Mouse (Mus musculus) limb, embryonic 14.5 days (tissue): ENCODE results near the gene Cabp2. TPM values are rescaled to one million over a fixed set of nuclear protein-coding genes. Genes with fewer than 3 reads are reported as not detected.

ENCODE experiments used
- ATAC-seq: fragments of 200-750 bp; cut with Nextera tagmentation; 2 replicates; pipeline ENCODE4 v1.8.0; 2017; ENCODE audit warnings: low read depth, moderate number of reproducible peaks, moderate TSS enrichment; ENCODE audit not compliant: low FRiP score
- DNase-seq: peaks from one replicate; pipeline ENCODE4 v3.0.0-alpha.2; 2015; ENCODE audit warnings: low spot score
- H3K27ac ChIP-seq: fragments of 300-500 bp; sonication (generic); replicated peaks from 2 replicates; pipeline ENCODE4 v1.5.1; 2014; ENCODE audit warnings: low read depth, mild to moderate bottlenecking, low read length, moderate library complexity, mixed read lengths
- H3K27me3 ChIP-seq: fragments of 300-500 bp; sonication (generic); 2 replicates; pipeline ENCODE4 v1.6.1; 2014; ENCODE audit warnings: low read length, mixed read lengths; ENCODE audit not compliant: control insufficient read depth, insufficient read depth
- H3K36me3 ChIP-seq: fragments of 300-500 bp; sonication (generic); 2 replicates; pipeline ENCODE4 v1.6.1; 2014; ENCODE audit warnings: mild to moderate bottlenecking, low read length, moderate library complexity, mixed read lengths; ENCODE audit not compliant: control insufficient read depth, insufficient read depth
- H3K4me1 ChIP-seq: fragments of 300-500 bp; sonication (generic); 2 replicates; pipeline ENCODE4 v1.6.1; 2014; ENCODE audit warnings: antibody characterized with exemption, low read length, mixed read lengths; ENCODE audit not compliant: control insufficient read depth, insufficient read depth
- H3K4me2 ChIP-seq: fragments of 300-500 bp; sonication (generic); replicated peaks from 2 replicates; pipeline ENCODE4 v1.6.1; 2014; ENCODE audit warnings: low read depth, mild to moderate bottlenecking, low read length, moderate library complexity; ENCODE audit not compliant: severe bottlenecking
- H3K4me3 ChIP-seq: fragments of 300-500 bp; sonication (generic); replicated peaks from 2 replicates; pipeline ENCODE4 v1.5.1; 2014; ENCODE audit warnings: low read length
- H3K9ac ChIP-seq: fragments of 300-500 bp; sonication (generic); 2 replicates; pipeline ENCODE4 v1.6.1; 2014; ENCODE audit warnings: mild to moderate bottlenecking, low read depth, low read length, moderate library complexity; ENCODE audit not compliant: severe bottlenecking
- H3K9me3 ChIP-seq: fragments of 300-500 bp; sonication (generic); 2 replicates; pipeline ENCODE4 v1.6.1; 2016; ENCODE audit warnings: low read length; ENCODE audit not compliant: control insufficient read depth
- POLR2A ChIP-seq: fragments of 200-500 bp; IDR thresholded peaks from 2 replicates; pipeline ENCODE4 v1.8.0; 2012; ENCODE audit warnings: inconsistent platforms, mild to moderate bottlenecking, moderate library complexity, borderline replicate concordance; ENCODE audit not compliant: insufficient read depth, insufficient read length; ENCODE audit errors: extremely low read depth
- WGBS: fragments of 180-500 bp; shearing (Covaris S2); extraction: QIAGEN DNeasy Blood & Tissue Kit; methylation state at CpG from one replicate; pipeline ENCODE4 v1.1.7; 2014; 5-methylcytosine and 5-hydroxymethylcytosine counted together
- polyA plus RNA-seq, 2 experiments: library from polyadenylated mRNA; depleted of rRNA in 1 of 2; stranded (reverse) in 1 of 2; unstranded in 1 of 2; fragments of >200 nt; fragmentation: Nextera tagmentation in 1 of 2; extraction: Ambion mirVana in 1 of 2; gene quantifications; 2 replicates each; pipeline versions ENCODE4 v1.2.1 to v1.2.3; 2012 to 2014

The Cabp2 gene
- polyA plus RNA-seq, 2 experiments = not detected

DNA sequence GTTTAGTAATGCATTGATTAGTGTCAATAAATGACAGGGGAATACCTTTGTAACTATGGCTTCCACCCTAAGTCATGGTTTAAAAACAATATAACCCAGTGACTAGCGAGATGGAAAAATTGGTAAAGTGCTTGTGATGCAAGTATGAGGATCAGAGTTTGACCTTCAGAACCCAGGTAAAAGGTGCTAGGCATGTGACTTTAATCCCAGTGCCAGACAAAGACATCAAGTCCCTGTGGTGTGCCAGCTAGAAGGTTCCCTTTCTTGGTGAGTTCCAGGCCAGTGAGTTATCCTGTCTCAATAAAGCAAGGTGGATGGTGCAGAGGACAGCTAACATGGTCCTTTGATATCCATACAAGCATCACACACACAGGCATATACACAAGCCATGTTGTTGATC lies 5.8 kb upstream of the Cabp2 start:
- H3K4me1 ChIP-seq = no peaks in the 10 kb centered on the region
- WGBS = 93% methylated on average over 1 of the region's 1 CpGs

DNA sequence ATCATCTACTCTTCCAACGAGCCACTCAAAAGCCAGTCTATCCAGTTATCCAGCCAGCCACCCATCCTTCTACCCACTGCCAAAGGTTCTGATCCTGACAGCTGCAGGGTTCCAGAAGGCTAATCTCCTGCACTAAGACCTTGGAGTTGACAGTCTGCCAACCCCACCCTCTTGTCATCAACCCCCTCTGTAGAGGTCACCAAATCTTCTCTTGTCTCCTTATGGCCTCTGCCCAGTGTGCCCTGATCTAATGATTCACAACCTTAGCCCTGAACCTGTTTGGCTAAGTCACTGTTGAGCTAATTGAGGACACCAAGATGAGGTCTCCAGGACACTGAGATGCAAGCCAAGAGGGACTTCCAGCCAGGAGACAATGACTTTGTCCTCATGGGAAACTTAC lies 1.8 kb upstream of the Cabp2 start:
- no peak for TF ChIP-seq POLR2A
- H3K9ac ChIP-seq = no peak overlapping the region
- no peak for ATAC-seq

More for the DNA sequence above, 5.8 kb upstream of the Cabp2 start:
- H3K36me3 ChIP-seq = no peaks in the 10 kb centered on the region
- H3K9me3 ChIP-seq = no peaks in the 10 kb centered on the region
- no peaks in the 10 kb centered on the region for H3K27me3 ChIP-seq
- no peak for DNase-seq
- H3K4me3 ChIP-seq = no peak overlapping the region
- H3K4me2 ChIP-seq = no peak overlapping the region
- no peak overlapping the region for H3K9ac ChIP-seq
- no peak for TF ChIP-seq POLR2A
- H3K27ac ChIP-seq = no peak overlapping the region
- no peak for ATAC-seq

DNA sequence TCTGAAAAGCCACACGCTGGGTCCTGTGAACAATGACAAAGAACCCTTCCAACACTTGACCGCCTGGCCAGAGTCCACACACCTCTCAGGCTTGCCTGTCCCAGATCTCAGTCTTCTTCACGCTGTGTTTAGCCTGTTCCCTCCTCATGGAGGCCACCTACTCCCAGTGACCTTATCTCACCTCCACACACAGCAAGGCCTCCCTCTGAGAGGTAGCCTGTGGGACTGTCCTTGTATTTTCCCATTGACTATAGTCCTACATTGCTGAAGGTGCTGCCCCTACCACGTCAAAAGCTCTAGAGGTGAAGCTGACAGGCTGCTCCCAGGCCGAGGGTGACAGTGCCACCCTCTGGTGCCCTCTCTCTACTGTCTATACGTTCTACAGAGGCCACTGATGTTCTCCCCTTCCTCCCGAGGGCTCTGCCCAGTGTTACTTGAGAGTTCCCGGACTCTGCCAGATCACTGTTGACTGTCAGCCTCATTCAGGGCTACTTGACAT lies 818 bp upstream of the Cabp2 start:
- no peak for TF ChIP-seq POLR2A
- no peak overlapping the region for H3K4me3 ChIP-seq
- no peaks in the 10 kb centered on the region for H3K4me1 ChIP-seq
- ATAC-seq (no peak), DNase-seq (no peak)
- no peaks in the 10 kb centered on the region for H3K9me3 ChIP-seq
- no peak overlapping the region for H3K9ac ChIP-seq
- no peaks in the 10 kb centered on the region for H3K27me3 ChIP-seq
- no peaks in the 10 kb centered on the region for H3K36me3 ChIP-seq
- 62% methylated on average over 8 of the region's 8 CpGs for whole genome bisulfite sequencing
- H3K27ac ChIP-seq = no peak overlapping the region
- H3K4me2 ChIP-seq = no peak overlapping the region

More for the DNA sequence above, 1.8 kb upstream of the Cabp2 start:
- no peak for DNase-seq
- Histone ChIP-seq H3K27me3 (no peaks in the 10 kb centered on the region), H3K27ac (no peak overlapping the region), H3K36me3 (no peaks in the 10 kb centered on the region), H3K9me3 (no peaks in the 10 kb centered on the region), H3K4me2 (no peak overlapping the region), H3K4me1 (no peaks in the 10 kb centered on the region), H3K4me3 (no peak overlapping the region)
- 79% methylated on average over 1 of the region's 1 CpGs for WGBS

DNA sequence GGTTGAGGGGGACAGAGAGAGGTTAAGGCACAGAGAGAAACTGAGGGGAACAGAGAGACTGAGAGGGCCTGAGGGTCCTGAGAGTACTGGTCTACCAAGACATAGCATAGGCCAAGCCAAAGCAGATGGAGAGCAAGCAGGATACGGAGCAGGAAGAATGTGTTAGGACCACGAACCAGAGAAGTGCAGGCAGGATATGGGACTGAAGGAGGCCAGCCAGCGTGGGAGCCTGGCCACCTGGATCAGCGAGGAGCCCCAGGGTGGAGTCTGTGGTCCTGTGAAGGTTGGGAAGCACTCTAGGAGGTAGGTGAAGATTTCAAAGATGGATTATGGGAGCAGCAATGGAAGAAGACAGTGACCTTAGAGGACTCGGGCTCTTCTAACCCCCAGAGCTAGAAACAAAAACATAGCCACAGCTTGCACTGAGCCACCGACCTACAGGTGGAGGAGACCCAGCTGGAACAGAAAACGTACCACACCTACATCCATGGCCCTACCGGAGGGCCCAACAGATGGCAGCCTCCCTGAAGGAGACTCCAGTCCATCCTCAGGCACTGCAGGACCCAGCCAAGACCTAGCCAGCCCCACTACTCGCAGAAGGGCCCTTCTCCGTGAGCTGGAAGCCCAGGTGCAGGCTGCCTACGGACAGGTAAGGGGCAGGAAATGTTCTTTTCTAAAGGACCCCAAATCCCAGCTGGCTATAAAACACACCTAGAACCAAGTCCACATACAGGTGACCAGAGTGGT lies 1.0 kb downstream of the Cabp2 start:
- TF ChIP-seq POLR2A = no peak
- Histone ChIP-seq H3K9ac (no peak overlapping the region), H3K27me3 (no peaks in the 10 kb centered on the region), H3K4me2 (no peak overlapping the region), H3K9me3 (no peaks in the 10 kb centered on the region), H3K4me3 (no peak overlapping the region), H3K4me1 (no peaks in the 10 kb centered on the region), H3K36me3 (no peaks in the 10 kb centered on the region), H3K27ac (no peak overlapping the region)
- no peak for DNase-seq
- no peak for ATAC-seq
- WGBS = 75% methylated on average over 11 of the region's 11 CpGs

DNA sequence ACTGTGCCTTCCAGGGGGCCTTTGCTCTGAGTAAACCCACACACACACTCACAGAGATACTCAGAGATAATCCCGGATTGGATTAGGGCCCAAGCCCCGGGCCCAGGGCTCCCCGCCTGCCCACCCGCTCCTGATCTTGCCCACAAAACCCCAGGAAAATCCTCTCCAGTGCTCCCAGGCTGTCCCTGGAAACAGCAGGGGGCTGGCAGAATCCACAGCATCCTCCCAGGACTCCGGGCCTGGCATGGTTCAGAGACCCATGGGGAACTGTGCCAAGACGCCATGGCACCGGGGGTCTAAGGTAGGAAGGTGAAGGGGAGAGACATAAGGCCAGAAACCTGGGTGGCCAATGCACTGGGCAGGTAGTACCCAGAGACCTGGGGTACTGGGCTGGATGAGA lies 1.9 kb downstream of the Cabp2 start:
- 81% methylated on average over 7 of the region's 7 CpGs for WGBS
- TF ChIP-seq POLR2A = no peak
- Histone ChIP-seq H3K27me3 (no peaks in the 10 kb centered on the region), H3K9me3 (no peaks in the 10 kb centered on the region), H3K4me3 (no peak overlapping the region), H3K4me2 (no peak overlapping the region), H3K36me3 (no peaks in the 10 kb centered on the region), H3K4me1 (no peaks in the 10 kb centered on the region), H3K27ac (no peak overlapping the region), H3K9ac (no peak overlapping the region)
- no peak for DNase-seq
- no peak for ATAC-seq

DNA sequence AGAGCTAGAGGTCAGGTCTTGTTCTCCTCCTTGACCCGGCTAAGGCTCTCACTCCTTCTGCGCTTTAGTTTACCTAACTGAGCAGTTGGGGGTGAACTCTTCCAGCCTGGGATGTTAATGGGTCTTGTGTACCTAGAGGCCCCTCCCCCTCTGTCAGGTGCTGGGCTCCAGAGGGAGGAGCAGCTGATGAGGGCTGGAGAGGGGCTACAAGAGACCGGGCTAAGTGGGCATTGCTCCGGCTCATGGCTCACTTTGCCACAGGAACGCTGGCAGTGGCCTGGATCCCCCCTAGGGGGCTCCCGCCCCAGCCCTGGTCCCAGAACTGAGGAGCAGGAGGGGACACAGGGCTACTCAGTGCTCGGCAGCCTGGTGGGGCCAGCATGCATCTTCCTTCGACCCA lies 2.4 kb downstream of the Cabp2 start:
- no peaks in the 10 kb centered on the region for H3K36me3 ChIP-seq
- 42% methylated on average over 8 of the region's 8 CpGs for WGBS
- no peaks in the 10 kb centered on the region for H3K9me3 ChIP-seq
- DNase-seq = no peak
- no peaks in the 10 kb centered on the region for H3K4me1 ChIP-seq
- no peak for TF ChIP-seq POLR2A
- H3K27me3 ChIP-seq = no peaks in the 10 kb centered on the region
- H3K4me3 ChIP-seq = no peak overlapping the region
- no peak for ATAC-seq
- no peak overlapping the region for H3K27ac ChIP-seq
- no peak overlapping the region for H3K9ac ChIP-seq
- no peak overlapping the region for H3K4me2 ChIP-seq
